Mouse (Mus musculus) hindbrain, embryonic 16.5 days (tissue): Measurements from ENCODE around the gene Cttnbp2nl. TPM values are rescaled to one million over a fixed set of nuclear protein-coding genes. Genes with fewer than 3 reads are reported as not detected.

ENCODE experiments used
- ATAC-seq: fragments of 200-750 bp; cut with Nextera tagmentation; 2 replicates; pipeline ENCODE4 v1.8.0; 2017; ENCODE audit warnings: moderate TSS enrichment, moderate library complexity
- H3K27ac ChIP-seq: fragments of 300-500 bp; sonication (generic); 2 replicates; pipeline ENCODE4 v1.5.1; 2014; ENCODE audit warnings: low read depth, mild to moderate bottlenecking, control low read depth, low read length, moderate library complexity
- H3K27me3 ChIP-seq: fragments of 300-500 bp; sonication (generic); replicated peaks from 2 replicates; pipeline ENCODE4 v1.6.1; 2014; ENCODE audit warnings: low read length; ENCODE audit not compliant: control insufficient read depth, insufficient read depth
- H3K36me3 ChIP-seq: fragments of 300-500 bp; sonication (generic); 2 replicates; pipeline ENCODE4 v1.6.1; 2014; ENCODE audit warnings: mild to moderate bottlenecking, low read length, moderate library complexity, mixed read lengths; ENCODE audit not compliant: control insufficient read depth, insufficient read depth
- H3K4me1 ChIP-seq: fragments of 300-500 bp; sonication (generic); 2 replicates; pipeline ENCODE4 v1.6.1; 2014; ENCODE audit warnings: low read depth, low read length; ENCODE audit not compliant: control insufficient read depth, insufficient read depth
- H3K4me2 ChIP-seq: fragments of 300-500 bp; sonication (generic); 2 replicates; pipeline ENCODE4 v1.6.1; 2014; ENCODE audit warnings: mild to moderate bottlenecking, low read length, control low read depth, moderate library complexity
- H3K4me3 ChIP-seq: fragments of 300-500 bp; sonication (generic); 2 replicates; pipeline ENCODE4 v1.5.1; 2014; ENCODE audit warnings: mild to moderate bottlenecking, low read length, control low read depth, moderate library complexity
- H3K9ac ChIP-seq: fragments of 300-500 bp; sonication (generic); 2 replicates; pipeline ENCODE4 v1.6.1; 2014; ENCODE audit warnings: low read depth, mild to moderate bottlenecking, control low read depth, low read length, moderate library complexity
- H3K9me3 ChIP-seq: fragments of 300-500 bp; sonication (generic); 2 replicates; pipeline ENCODE4 v1.6.1; 2014; ENCODE audit warnings: mild to moderate bottlenecking, low read length, moderate library complexity; ENCODE audit not compliant: control insufficient read depth
- WGBS: fragments of 180-500 bp; shearing (Covaris S2); extraction: QIAGEN DNeasy Blood & Tissue Kit; methylation state at CpG from one replicate; pipeline ENCODE4 v1.1.7; 2014; 5-methylcytosine and 5-hydroxymethylcytosine counted together
- polyA plus RNA-seq: library from polyadenylated mRNA; unstranded; fragments of >200 nt; fragmentation: Nextera tagmentation; extraction: Ambion mirVana; gene quantifications from 2 replicates; pipeline ENCODE4 v1.2.1, GENCODE M21; 2015

Gene Cttnbp2nl
- polyA plus RNA-seq, 1 experiment from 2014 or later = 40.6 TPM

- ATAC-seq = no peak
- H3K36me3 ChIP-seq = no peaks in the 10 kb centered on the region
- no peak overlapping the region for H3K4me3 ChIP-seq
- no peaks in the 10 kb centered on the region; the same call in 1 of the 2 replicates for H3K4me1 ChIP-seq
- H3K27ac ChIP-seq = no peak overlapping the region
- no peaks in the 10 kb centered on the region for H3K9me3 ChIP-seq
- H3K27me3 ChIP-seq = no peaks in the 10 kb centered on the region
- no peak overlapping the region for H3K4me2 ChIP-seq
- H3K9ac ChIP-seq = no peak overlapping the region
- WGBS = 92% methylated on average over 2 of the region's 2 CpGs
These were observed 35.7 kb upstream of the Cttnbp2nl start for GRCm38 (mm10) chr3:105088638-105089037.

- H3K9ac ChIP-seq = no peak overlapping the region
- no peak for ATAC-seq
- no peak overlapping the region for H3K4me3 ChIP-seq
- H3K27ac ChIP-seq = no peak overlapping the region
- no peaks in the 10 kb centered on the region for H3K9me3 ChIP-seq
- H3K4me2 ChIP-seq = no peak overlapping the region
- H3K4me1 ChIP-seq = no peaks in the 10 kb centered on the region
- no peaks in the 10 kb centered on the region for H3K36me3 ChIP-seq
- H3K27me3 ChIP-seq = no peaks in the 10 kb centered on the region
- WGBS = 77% methylated on average over 3 of the region's 3 CpGs
These were observed 34.4 kb upstream of the Cttnbp2nl start for GRCm38 (mm10) chr3:105087344-105087743.

- ATAC-seq = peak; percentile 98
- H3K9ac ChIP-seq = no peak overlapping the region
- 21% methylated on average over 7 of the region's 7 CpGs for WGBS
These were observed 25.4 kb upstream of the Cttnbp2nl start for GRCm38 (mm10) chr3:105078231-105078826.

GRCm38 (mm10) chr3:105075796-105076195, 22.9 kb upstream of the Cttnbp2nl start:
- H3K4me1 ChIP-seq = no peaks in the 10 kb centered on the region; the same call in 1 of the 2 replicates
- WGBS = 95% methylated on average over 5 of the region's 5 CpGs
- ATAC-seq = no peak
- H3K4me2 ChIP-seq = no peak overlapping the region
- no peak overlapping the region for H3K27ac ChIP-seq
- no peaks in the 10 kb centered on the region for H3K9me3 ChIP-seq
- no peak overlapping the region for H3K9ac ChIP-seq
- H3K27me3 ChIP-seq = no peaks in the 10 kb centered on the region
- no peaks in the 10 kb centered on the region for H3K36me3 ChIP-seq
- H3K4me3 ChIP-seq = no peak overlapping the region

More at GRCm38 (mm10) chr3:105078231-105078826, 25.4 kb upstream of the Cttnbp2nl start:
- Histone ChIP-seq H3K4me3 (no peak overlapping the region), H3K27ac (no peak overlapping the region), H3K4me1 (no peaks in the 10 kb centered on the region; the same call in 1 of the 2 replicates), H3K9me3 (no peaks in the 10 kb centered on the region), H3K36me3 (no peaks in the 10 kb centered on the region), H3K4me2 (no peak overlapping the region), H3K27me3 (no peaks in the 10 kb centered on the region)

- Histone ChIP-seq H3K36me3 (no peaks in the 10 kb centered on the region), H3K4me2 (no peak overlapping the region), H3K4me3 (no peak overlapping the region), H3K4me1 (no peaks in the 10 kb centered on the region), H3K9me3 (no peaks in the 10 kb centered on the region), H3K9ac (no peak overlapping the region), H3K27ac (no peak overlapping the region), H3K27me3 (no peaks in the 10 kb centered on the region)
- 96% methylated on average over 10 of the region's 10 CpGs for WGBS
- no peak for ATAC-seq
These were observed 19.6 kb upstream of the Cttnbp2nl start for GRCm38 (mm10) chr3:105072536-105072935.

- Histone ChIP-seq H3K9me3 (no peaks in the 10 kb centered on the region), H3K27ac (no peak overlapping the region), H3K9ac (no peak overlapping the region), H3K27me3 (no peaks in the 10 kb centered on the region), H3K4me3 (no peak overlapping the region), H3K36me3 (no peaks in the 10 kb centered on the region), H3K4me1 (no peaks in the 10 kb centered on the region), H3K4me2 (no peak overlapping the region)
- 94% methylated on average over 5 of the region's 5 CpGs for WGBS
- no peak for ATAC-seq
These were observed 18.3 kb upstream of the Cttnbp2nl start for GRCm38 (mm10) chr3:105071251-105071650.

GRCm38 (mm10) chr3:105070553-105070952, 17.6 kb upstream of the Cttnbp2nl start:
- H3K9ac ChIP-seq = no peak overlapping the region
- no peaks in the 10 kb centered on the region for H3K27me3 ChIP-seq
- no peaks in the 10 kb centered on the region for H3K9me3 ChIP-seq
- no peak overlapping the region for H3K4me2 ChIP-seq
- H3K27ac ChIP-seq = no peak overlapping the region
- no peak for ATAC-seq
- no peaks in the 10 kb centered on the region for H3K4me1 ChIP-seq
- no peak overlapping the region for H3K4me3 ChIP-seq
- WGBS = 72% methylated on average over 8 of the region's 8 CpGs
- no peaks in the 10 kb centered on the region for H3K36me3 ChIP-seq

- 86% methylated on average over 10 of the region's 10 CpGs for WGBS
- Histone ChIP-seq H3K9ac (no peak within 1 kb of the TSS), H3K9me3 (no peaks in the 10 kb centered on the region), H3K4me3 (no peak within 1 kb of the TSS), H3K4me1 (no peaks in the 10 kb centered on the region), H3K36me3 (no peaks in the 10 kb centered on the region), H3K27me3 (no peaks in the 10 kb centered on the region), H3K4me2 (no peak within 1 kb of the TSS), H3K27ac (no peak within 1 kb of the TSS)
- ATAC-seq = no peak
These were observed 13.6 kb upstream of the Cttnbp2nl start, which contains the start of gene 4930564D02Rik for GRCm38 (mm10) chr3:105066544-105066943. Gene 4930564D02Rik (plus strand): TSS chr3:105066844.

GRCm38 (mm10) chr3:105062676-105063075, 9.7 kb upstream of the Cttnbp2nl start:
- Histone ChIP-seq H3K4me3 (no peak overlapping the region), H3K4me1 (no peaks in the 10 kb centered on the region), H3K4me2 (no peak overlapping the region), H3K36me3 (no peaks in the 10 kb centered on the region), H3K27me3 (0 out of 2 replicates have a peak, but pooled peaks cover 3% of the 10 kb centered on the region), H3K9ac (no peak overlapping the region), H3K9me3 (no peaks in the 10 kb centered on the region), H3K27ac (no peak overlapping the region)
- no peak for ATAC-seq
- 86% methylated on average over 9 of the region's 9 CpGs for WGBS
